In the genomic region with DNA sequence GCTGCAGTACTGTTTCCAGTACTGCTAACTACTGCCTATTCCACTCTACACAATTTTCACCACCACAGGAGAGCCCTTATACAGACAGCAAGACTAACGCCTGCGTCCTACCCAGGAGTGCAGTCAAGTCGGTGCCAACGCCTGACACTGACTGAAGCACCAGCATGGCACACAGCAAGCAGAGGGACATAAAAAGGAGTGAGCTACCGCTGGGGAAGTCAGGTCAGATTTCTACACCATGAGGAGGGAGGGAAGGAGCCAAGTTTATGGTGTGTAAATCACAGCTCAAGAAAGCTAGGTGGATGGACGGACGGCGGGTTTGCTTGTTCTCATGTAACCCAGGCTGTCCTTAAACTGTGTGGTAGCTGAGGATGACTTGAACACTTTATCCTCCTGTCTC, we compare ENCODE assay signal across 31 mouse cellular contexts. TPM values are rescaled to one million over a fixed set of nuclear protein-coding genes. Genes with fewer than 3 reads are reported as not detected.
DNase-seq lines count a peak whose midpoint lies in the region; ATAC-seq and TF ChIP-seq lines count a peak whose summit lies in the region.
"Had no signal": no experiment of that assay in that cellular context is flagged by ENCODE, and none has a peak within 500 bp of the region (broad histone marks: within the 10 kb centered on the region; RNA-seq: fewer than 3 reads in every experiment).

No protein-coding gene starts in this region.

- H3K27ac ChIP-seq in kidney, embryonic 15.5 days = peak overlapping the region; percentile 52
- H3K27ac ChIP-seq in ES-E14 (ENCODE audit: insufficient read depth, low read depth, low read length, poor library complexity, severe bottlenecking) = peak overlapping the region; percentile 15; the same call in 1 of the 2 replicates
- H3K27ac ChIP-seq: embryonic facial prominence, embryonic 10.5 days; embryonic facial prominence, embryonic 13.5 days; forebrain, embryonic 12.5 days; forebrain, embryonic 15.5 days; heart, embryonic 10.5 days; heart, embryonic 13.5 days; hindbrain, postnatal 0 days had no signal

- WGBS in kidney, embryonic 15.5 days = 38% methylated on average over 8 of the region's 8 CpGs

- H3K36me3 ChIP-seq in kidney, embryonic 15.5 days = no peaks in the 10 kb centered on the region
- H3K36me3 ChIP-seq in E14TG2a.4 (ENCODE audit: insufficient read depth, low read length) (peaks cover 59% of the 10 kb centered on the region), ES-E14 (ENCODE audit: control insufficient read depth, insufficient read depth, low read length, poor library complexity, severe bottlenecking) (peaks cover 6% of the 10 kb centered on the region; the same call in 1 of the 2 replicates)
- H3K36me3 ChIP-seq: embryonic facial prominence, embryonic 10.5 days; embryonic facial prominence, embryonic 13.5 days; forebrain, embryonic 12.5 days; forebrain, embryonic 15.5 days; G1E; heart, embryonic 10.5 days; heart, embryonic 13.5 days had no signal

- no peak overlapping the region for H3K9ac ChIP-seq in kidney, embryonic 15.5 days
- peak overlapping the region; percentile 33 for H3K9ac ChIP-seq in ES-E14 (ENCODE audit: insufficient read depth, low read depth, low read length, poor library complexity, severe bottlenecking)
- H3K9ac ChIP-seq: embryonic facial prominence, embryonic 13.5 days; forebrain, embryonic 12.5 days; forebrain, embryonic 15.5 days; heart, embryonic 13.5 days; hindbrain, embryonic 14.5 days had no signal

- peak overlapping the region; percentile 22; the same call in 1 of the 2 replicates for H3K4me2 ChIP-seq in kidney, embryonic 15.5 days
- H3K4me2 ChIP-seq: embryonic facial prominence, embryonic 13.5 days; forebrain, embryonic 12.5 days; forebrain, embryonic 15.5 days; heart, embryonic 13.5 days; hindbrain, embryonic 14.5 days had no signal

- no peaks in the 10 kb centered on the region for H3K9me3 ChIP-seq in kidney, embryonic 15.5 days (replicated peaks)
- H3K9me3 ChIP-seq in E14TG2a.4 (ENCODE audit: low read length) (peaks cover 8% of the 10 kb centered on the region; the same call in 1 of the 2 replicates), ES-E14 (ENCODE audit: control insufficient read depth, insufficient read depth, low read depth, low read length) (no peaks in the 10 kb centered on the region)
- H3K9me3 ChIP-seq: embryonic facial prominence, embryonic 10.5 days; embryonic facial prominence, embryonic 13.5 days; forebrain, embryonic 12.5 days; forebrain, embryonic 15.5 days; heart, embryonic 10.5 days; heart, embryonic 13.5 days had no signal

- in situ Hi-C loops in ES-E14 (cut with MboI; ENCODE audit: low sequenced_read_pairs in 2 of 2, unreplicated experiment in 2 of 2) = no loop called here

- peak; percentile 61 for ATAC-seq in kidney, embryonic 15.5 days (replicated peaks; ENCODE audit: low FRiP score)
- ATAC-seq: CD4-positive, CD25-positive, alpha-beta regulatory T cell, adult 4 months; forebrain, embryonic 15.5 days; hindbrain, postnatal 0 days; inflammation-experienced regulatory T-cells, adult 6 months; Patski had no signal

- no peak for TF ChIP-seq CTCF in E14TG2a.4 (conservative IDR thresholded peaks at IDR 0.05; ENCODE audit: low read length)

- H3K27me3 ChIP-seq in kidney, embryonic 15.5 days = peaks cover 5% of the 10 kb centered on the region; the same call in 1 of the 2 replicates
- H3K27me3 ChIP-seq in E14TG2a.4 (ENCODE audit: insufficient read depth, low read length) = no peaks in the 10 kb centered on the region
- H3K27me3 ChIP-seq: embryonic facial prominence, embryonic 13.5 days; forebrain, embryonic 12.5 days; forebrain, embryonic 15.5 days; heart, embryonic 13.5 days; Patski had no signal

- H3K4me3 ChIP-seq in kidney, embryonic 15.5 days (replicated peaks) = no peak overlapping the region
- peak overlapping the region; percentile 30 for H3K4me3 ChIP-seq in E14TG2a.4 (replicated peaks; ENCODE audit: low read length)
- H3K4me3 ChIP-seq in ES-E14 (ENCODE audit: insufficient read depth in 1 of 2, low read depth in 1 of 2, low read length in 2 of 2, poor library complexity in 1 of 2, severe bottlenecking in 1 of 2) = peak overlapping the region in 1 of 2 experiments; percentile 6; a peak in 2 of 4 replicates
- H3K4me3 ChIP-seq: embryonic facial prominence, embryonic 10.5 days; embryonic facial prominence, embryonic 13.5 days; erythroblast, embryonic 14.5 days; forebrain, embryonic 12.5 days; forebrain, embryonic 15.5 days; heart, adult 2 months; heart, embryonic 10.5 days; heart, embryonic 13.5 days had no signal

- H3K4me1 ChIP-seq in kidney, embryonic 15.5 days = peaks cover 53% of the 10 kb centered on the region
- H3K4me1 ChIP-seq in E14TG2a.4 (replicated peaks; ENCODE audit: low read depth, low read length) (peaks cover 91% of the 10 kb centered on the region), ES-E14 (ENCODE audit: control insufficient read depth in 2 of 2, insufficient read depth in 2 of 2, low read length in 2 of 2, poor library complexity in 1 of 2) (peaks cover 21 to 44% of the 10 kb centered on the region in 2 experiments)
- H3K4me1 ChIP-seq: forebrain, embryonic 12.5 days had no signal

- DNase-seq in gastrocnemius, postnatal 25 days = peak; percentile 31
- DNase-seq in gastrocnemius, postnatal 4 days (ENCODE audit: low spot score in 2 of 2) = no peak
- no peak for DNase-seq in kidney, postnatal 14 days
- DNase-seq in ES-E14 (ENCODE audit: low read depth, low spot score) = no peak
- DNase-seq in heart, adult 18-20 months = no peak
- DNase-seq in adrenal gland, adult (ENCODE audit: inconsistent age in 2 of 2, low spot score in 1 of 2) = no peak
- DNase-seq: adrenal gland, adult 2 months; adrenal gland, postnatal 14 days; cerebellum, adult 11-12 months; cerebellum, adult 8-10 months; cerebellum, postnatal 10 days; cerebellum, postnatal 36 days; embryo, embryonic 11 days; heart, adult 2 months; heart, postnatal 14 days; heart, postnatal 4 days had no signal

TF ChIP-seq in ES-E14, 5 proteins besides CTCF, POLR2A, EP300 and RAD21:
- no peak for TF ChIP-seq HCFC1 (IDR thresholded peaks at IDR 0.05; ENCODE audit: borderline replicate concordance, insufficient read depth, low read length)
- TF ChIP-seq ZC3H11A (IDR thresholded peaks at IDR 0.05; ENCODE audit: borderline replicate concordance, low read depth, low read length) = no peak
- TF ChIP-seq ZNF384 (IDR thresholded peaks at IDR 0.05; ENCODE audit: low read depth, low read length) = no peak
- TF ChIP-seq MAFK (IDR thresholded peaks at IDR 0.05; ENCODE audit: insufficient read depth, low read depth, low read length) = no peak
- no peak for TF ChIP-seq CHD2 (IDR thresholded peaks at IDR 0.05; ENCODE audit: low read depth, low read length)

RNA-seq across cellular contexts. Expression of a gene that starts 12.6 kb away (rescaled TPM):
- 1 to 10 TPM; 3.7 to 5.8 TPM for total RNA-seq in gastrocnemius, postnatal 25 days (2021)
- 1 to 10 TPM; 6.5 to 9.2 TPM for total RNA-seq in gastrocnemius, postnatal 4 days (2021)
- 2.0 and 2.7 TPM in 2 replicates for polyA plus RNA-seq in kidney, embryonic 15.5 days (2015; fragmentation: Nextera tagmentation; extraction: Ambion mirVana)
- 65.6 and 76.2 TPM in 2 replicates for total RNA-seq in ES-E14 (2012; rRNA removed)
- 10 to 100 TPM; 14.8 to 20.9 TPM for total RNA-seq in heart, adult 18-20 months (2021)
- polyA plus RNA-seq: G1E had no signal
